Comparison of ENCODE assay signal across 8 mouse cellular contexts in genomic region chr13:4662336-4663101, GRCm38 (mm10). TPM values are rescaled to one million over a fixed set of nuclear protein-coding genes. Genes with fewer than 3 reads are reported as not detected.
A peak's percentile ranks its signal among the peaks of the same experiment; 100 is the strongest.
DNase-seq lines count a peak whose midpoint lies in the region; ATAC-seq lines count a peak whose summit lies in the region.

No protein-coding gene starts in this region.

- H3K27me3 ChIP-seq in hindbrain, embryonic 11.5 days (ENCODE audit: control insufficient read depth, insufficient read depth, low read length), result no peaks in the 10 kb centered on the region
- no peaks in the 10 kb centered on the region for H3K27me3 ChIP-seq in hindbrain, embryonic 10.5 days (ENCODE audit: insufficient read depth, poor library complexity, severe bottlenecking)
- H3K27me3 ChIP-seq in midbrain, embryonic 14.5 days (ENCODE audit: control insufficient read depth, insufficient read depth, low read length), result no peaks in the 10 kb centered on the region

- H3K9ac ChIP-seq in hindbrain, embryonic 11.5 days (ENCODE audit: low read depth, low read length), result no peak overlapping the region
- H3K9ac ChIP-seq in midbrain, embryonic 14.5 days (replicated peaks; ENCODE audit: low read length), result no peak overlapping the region

- H3K4me1 ChIP-seq in hindbrain, embryonic 11.5 days (replicated peaks; ENCODE audit: control insufficient read depth, insufficient read depth, low read length), result no peaks in the 10 kb centered on the region
- H3K4me1 ChIP-seq in hindbrain, embryonic 10.5 days (replicated peaks), result no peaks in the 10 kb centered on the region
- no peaks in the 10 kb centered on the region for H3K4me1 ChIP-seq in midbrain, embryonic 14.5 days (ENCODE audit: control insufficient read depth, insufficient read depth, low read length)

- peak; percentile 79 for ATAC-seq in hindbrain, embryonic 11.5 days (ENCODE audit: low FRiP score)
- ATAC-seq in midbrain, embryonic 14.5 days (ENCODE audit: low FRiP score, low TSS enrichment), result peak; percentile 73; the same call in 1 of the 2 replicates

- intact Hi-C loops in heart, postnatal 25 days (cut with DNase I), result loop anchor here (5.0 to 10.0 kb wide), 5 partner anchors 652 to 1632 kb away; partner anchors contain the start of gene Klf6

- no peaks in the 10 kb centered on the region for H3K36me3 ChIP-seq in hindbrain, embryonic 11.5 days (ENCODE audit: control insufficient read depth, insufficient read depth, low read length)
- no peaks in the 10 kb centered on the region for H3K36me3 ChIP-seq in hindbrain, embryonic 10.5 days
- H3K36me3 ChIP-seq in midbrain, embryonic 14.5 days (ENCODE audit: control insufficient read depth, insufficient read depth, low read length), result no peaks in the 10 kb centered on the region

- no peaks in the 10 kb centered on the region for H3K9me3 ChIP-seq in hindbrain, embryonic 11.5 days (ENCODE audit: control insufficient read depth, low read length)
- no peaks in the 10 kb centered on the region for H3K9me3 ChIP-seq in hindbrain, embryonic 10.5 days
- H3K9me3 ChIP-seq in midbrain, embryonic 14.5 days (ENCODE audit: control insufficient read depth, low read length), result no peaks in the 10 kb centered on the region

- no peak overlapping the region for H3K4me2 ChIP-seq in hindbrain, embryonic 11.5 days (replicated peaks; ENCODE audit: low read depth, low read length)
- no peak overlapping the region for H3K4me2 ChIP-seq in midbrain, embryonic 14.5 days (ENCODE audit: low read length)

- H3K4me3 ChIP-seq in hindbrain, embryonic 11.5 days (ENCODE audit: low read depth, low read length), result no peak overlapping the region
- no peak overlapping the region for H3K4me3 ChIP-seq in hindbrain, embryonic 10.5 days
- no peak overlapping the region for H3K4me3 ChIP-seq in midbrain, embryonic 14.5 days (replicated peaks; ENCODE audit: low read depth, low read length)

- 56% methylated on average over 13 of the region's 13 CpGs for WGBS in hindbrain, embryonic 11.5 days
- WGBS in hindbrain, embryonic 10.5 days, result 59% methylated on average over 13 of the region's 13 CpGs
- WGBS in midbrain, embryonic 14.5 days, result 59% methylated on average over 13 of the region's 13 CpGs

- H3K27ac ChIP-seq in hindbrain, embryonic 11.5 days (ENCODE audit: low read depth, low read length), result no peak overlapping the region
- no peak overlapping the region for H3K27ac ChIP-seq in hindbrain, embryonic 10.5 days
- no peak overlapping the region for H3K27ac ChIP-seq in midbrain, embryonic 14.5 days (replicated peaks; ENCODE audit: low read depth, low read length)

- peak; percentile 61 for DNase-seq in hindbrain, embryonic 11.5 days (ENCODE audit: low spot score)
- no peak for DNase-seq in hindbrain, embryonic 10.5 days (ENCODE audit: low spot score)
- DNase-seq in MN1 (ENCODE audit: low spot score), result peak; percentile 74
- peak; percentile 69 for DNase-seq in embryo, embryonic 11 days
- peak; percentile 4 for DNase-seq in heart, postnatal 25 days (ENCODE audit: low spot score)
- peak; percentile 11 to 87 for DNase-seq in layer of hippocampus, postnatal 14 days (ENCODE audit: low spot score in 2 of 2)
- DNase-seq in midbrain, embryonic 14.5 days, result peak; percentile 87
- DNase-seq in c-Kit-positive CD71-positive TER-119-positive erythroid progenitor cells, embryonic 14.5 days (ENCODE audit: low spot score), result no peak

RNA-seq across cellular contexts. Expression of gene Akr1e1, which starts 53.5 kb away (rescaled TPM):
- 45.9 and 47.8 TPM in 2 replicates for polyA plus RNA-seq in hindbrain, embryonic 11.5 days (2014; fragmentation: Nextera tagmentation; extraction: Ambion mirVana)
- 55.5 and 61.7 TPM in 2 replicates for polyA plus RNA-seq in hindbrain, embryonic 10.5 days (2016; fragmentation: Nextera tagmentation; extraction: Ambion mirVana)
- 10 to 100 TPM; 17.2 to 17.8 TPM for total RNA-seq in heart, postnatal 25 days (2021)
- total RNA-seq in layer of hippocampus, postnatal 14 days (2021), result 10 to 100 TPM; 16.7 to 18.4 TPM
- 37.1 and 46.1 TPM in 2 replicates for polyA plus RNA-seq in midbrain, embryonic 14.5 days (2014; fragmentation: Nextera tagmentation; extraction: Ambion mirVana)

Comparison
In these comparisons a context has a peak if more than half of its experiments do, and no peak if none do; other contexts are left out.
1. DNase-seq: peak in hindbrain, embryonic 11.5 days (single experiment), MN1 (single experiment), embryo, embryonic 11 days (single experiment), heart, postnatal 25 days (single experiment), layer of hippocampus, postnatal 14 days (2 of 2) and midbrain, embryonic 14.5 days (single experiment); none in hindbrain, embryonic 10.5 days (single experiment) and c-Kit-positive CD71-positive TER-119-positive erythroid progenitor cells, embryonic 14.5 days (single experiment).